Mouse (Mus musculus) cortical plate, adult 2 months (tissue): ENCODE measurements around the gene Nrsn2.

Experiments used
- CTCF ChIP-seq: fragments of 200-500 bp; IDR thresholded peaks from 2 replicates; pipeline ENCODE4 v1.5.1; 2011; ENCODE audit warnings: mild to moderate bottlenecking, control low read depth, low read length; ENCODE audit not compliant: insufficient read depth; ENCODE audit errors: extremely low read depth
- POLR2A ChIP-seq: fragments of 200-500 bp; IDR thresholded peaks from 2 replicates; pipeline ENCODE4 v1.6.1; 2011; ENCODE audit warnings: mild to moderate bottlenecking, low read length, control low read depth; ENCODE audit not compliant: insufficient read depth; ENCODE audit errors: extremely low read depth

- TF ChIP-seq POLR2A = no peak
- no peak for TF ChIP-seq CTCF
These were observed 49.8 kb downstream of the Nrsn2 start for GRCm38 (mm10) chr2:152326654-152327053.
